Mouse (Mus musculus) MEL (cell line): Measurements from ENCODE around the gene Supt4a.

Source experiments
- CTCF ChIP-seq, 3 experiments: IDR thresholded peaks in 2 of 3; conservative IDR thresholded peaks in 1 of 3; 2 replicates each; pipeline ENCODE4 v1.5.1; 2011 to 2012; ENCODE audit warnings: low read length in 3 of 3, low read depth in 2 of 3, mild to moderate bottlenecking in 2 of 3, improper control_type of control experiment in 1 of 3, inconsistent platforms in 1 of 3, mixed read lengths in 1 of 3, moderate library complexity in 1 of 3; ENCODE audit not compliant: control insufficient read depth in 1 of 3, insufficient read depth in 1 of 3, poor library complexity in 1 of 3, severe bottlenecking in 1 of 3
- MEF2A ChIP-seq: IDR thresholded peaks from 2 replicates; pipeline ENCODE4 v1.6.1; 2014; ENCODE audit warnings: low read depth, mild to moderate bottlenecking, inconsistent platforms, low read length, improper control_type of control experiment; ENCODE audit not compliant: poor library complexity, insufficient replicate concordance, severe bottlenecking; ENCODE audit errors: extremely low read depth
- POLR2A ChIP-seq, 2 experiments: IDR thresholded peaks; 2 replicates each; pipeline ENCODE4 v1.6.1; 2011 to 2012; ENCODE audit warnings: low read length in 2 of 2, mild to moderate bottlenecking in 2 of 2, control low read depth in 1 of 2, improper control_type of control experiment in 1 of 2, low read depth in 1 of 2, moderate library complexity in 1 of 2; ENCODE audit not compliant: control insufficient read depth in 1 of 2, insufficient read depth in 1 of 2, poor library complexity in 1 of 2
- RAD21 ChIP-seq: IDR thresholded peaks from 2 replicates; pipeline ENCODE4 v1.6.1; 2011; ENCODE audit warnings: mild to moderate bottlenecking, low read depth, low read length, improper control_type of control experiment

- no peak for TF ChIP-seq RAD21
- TF ChIP-seq POLR2A (IDR thresholded peaks at IDR 0.05; ENCODE audit: control insufficient read depth in 1 of 2, insufficient read depth in 1 of 2, low read depth in 1 of 2, low read length in 2 of 2, poor library complexity in 1 of 2): no peak
- no peak for TF ChIP-seq MEF2A
- TF ChIP-seq CTCF (IDR thresholded peaks at IDR 0.05 in 2 of 3, conservative IDR thresholded peaks at IDR 0.05 in 1 of 3; ENCODE audit: control insufficient read depth in 1 of 3, insufficient read depth in 1 of 3, low read depth in 2 of 3, low read length in 3 of 3, poor library complexity in 1 of 3, severe bottlenecking in 1 of 3): no peak
Measured at GRCm38 (mm10) chr11:87703654-87704053, 33.7 kb upstream of the Supt4a start.
